Mouse (Mus musculus): ENCODE results near the gene Dkk3. TPM values are rescaled to one million over a fixed set of nuclear protein-coding genes. Genes with fewer than 3 reads are reported as not detected.

Gene Dkk3
- polyA plus RNA-seq, 1 experiment from 2014 or later: 74.7 TPM

Other genes starting within 250 kb of the Dkk3 start
- gene Usp47, start 135.6 kb downstream of the Dkk3 start, polyA plus RNA-seq (2015; fragmentation: Nextera tagmentation; extraction: Ambion mirVana): 57.4 and 58.8 TPM in 2 replicates
- 105 and 109 TPM in 2 replicates for gene Mical2, start 66.8 kb upstream of the Dkk3 start, polyA plus RNA-seq (2015; fragmentation: Nextera tagmentation; extraction: Ambion mirVana)

Data from heart, embryonic 13.5 days (tissue).